Mouse (Mus musculus) liver, postnatal 0 days (tissue): ENCODE measurements around the gene Abcc1.

Experiments used
- CTCF ChIP-seq: sonication (generic); IDR thresholded peaks from 2 replicates; pipeline ENCODE4 v1.5.1; 2016; ENCODE audit warnings: antibody characterized with exemption, low read depth
- EP300 ChIP-seq: IDR thresholded peaks from 2 replicates; pipeline ENCODE4 v1.6.1; 2016; ENCODE audit warnings: antibody characterized with exemption, low read depth, mild to moderate bottlenecking

DNA sequence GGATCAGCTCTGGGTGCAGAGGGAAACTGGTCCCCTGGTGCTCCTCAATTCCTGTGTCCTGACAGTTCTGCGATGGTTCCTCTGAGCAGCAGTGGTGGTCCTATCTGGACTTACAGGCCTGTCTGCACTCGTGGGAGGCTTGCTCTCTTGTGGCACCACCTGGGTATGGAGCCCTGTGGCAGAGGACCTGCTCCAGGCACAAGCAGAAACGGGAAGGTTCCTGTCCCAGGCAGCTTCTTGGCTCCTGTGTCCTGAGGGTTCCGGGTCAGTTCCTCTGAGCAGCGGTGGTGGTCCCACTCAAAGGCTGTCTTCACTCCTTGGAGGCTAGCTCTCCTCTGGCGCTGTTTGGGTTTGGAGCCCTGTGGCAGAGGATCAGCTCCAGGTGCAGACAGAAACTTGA lies 68.0 kb downstream of the Abcc1 start:
- TF ChIP-seq EP300, result no peak
- no peak for TF ChIP-seq CTCF
